Mouse (Mus musculus) megakaryocyte, embryonic 14.5 days (primary cell): ENCODE results near the gene Baz2a. TPM values are rescaled to one million over a fixed set of nuclear protein-coding genes. Genes with fewer than 3 reads are reported as not detected.

Source experiments
- H3K27me3 ChIP-seq: replicated peaks from 2 replicates; pipeline ENCODE3; 2012; ENCODE audit warnings: inconsistent platforms
- H3K36me3 ChIP-seq: replicated peaks from 2 replicates; pipeline ENCODE3; 2012; ENCODE audit warnings: low read length, inconsistent platforms, mixed read lengths
- H3K4me1 ChIP-seq: 2 replicates; pipeline ENCODE4 v1.6.1; 2012; ENCODE audit warnings: inconsistent platforms
- H3K4me3 ChIP-seq: replicated peaks from 2 replicates; pipeline ENCODE3; 2012; ENCODE audit warnings: moderate library complexity, mild to moderate bottlenecking, inconsistent platforms
- H3K9me3 ChIP-seq: 2 replicates; pipeline ENCODE4 v1.6.1; 2012; ENCODE audit warnings: inconsistent platforms
- FLI1 ChIP-seq: IDR thresholded peaks from 2 replicates; pipeline ENCODE4 v1.6.1; 2012; ENCODE audit warnings: low read length, inconsistent platforms, mixed read lengths
- GATA1 ChIP-seq: IDR thresholded peaks from 3 replicates; pipeline ENCODE4 v1.6.1; 2012; ENCODE audit warnings: mixed read lengths, low read length, inconsistent platforms, borderline replicate concordance
- polyA plus RNA-seq: library from polyadenylated mRNA; stranded (reverse); fragments of >175 nt; gene quantifications from 2 replicates; pipeline ENCODE4 v1.2.3, GENCODE M21; 2012; ENCODE audit warnings: low replicate concordance; ENCODE audit not compliant: insufficient read depth

The Baz2a gene
- polyA plus RNA-seq, 1 experiment = 16.7 TPM

DNA sequence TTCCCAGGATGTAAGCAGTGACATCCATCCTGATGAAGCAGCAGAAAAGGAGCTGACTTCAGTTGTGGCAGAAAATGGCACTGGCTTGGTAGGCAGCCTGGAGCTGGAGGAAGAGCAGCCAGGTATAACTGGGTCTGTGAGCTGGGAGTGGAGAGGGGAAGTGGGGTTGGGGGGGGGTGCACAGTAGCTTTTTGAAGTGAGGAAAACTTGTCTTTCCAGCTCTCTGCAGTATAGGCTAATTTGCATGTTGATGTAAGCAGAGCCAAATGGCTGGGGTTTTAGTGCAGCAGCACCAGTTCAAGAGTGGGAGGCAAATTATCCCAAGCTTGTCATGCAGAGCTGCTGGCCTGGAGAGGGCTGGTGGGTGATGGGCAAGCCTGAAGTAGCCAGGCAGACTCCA is 19.9 kb downstream of the Baz2a start:
- no peak for TF ChIP-seq FLI1
- TF ChIP-seq GATA1 = no peak
- no peak overlapping the region for H3K4me3 ChIP-seq
- H3K27me3 ChIP-seq = no peaks in the 10 kb centered on the region
- H3K9me3 ChIP-seq = no peaks in the 10 kb centered on the region
- peaks cover 20% of the 10 kb centered on the region for H3K4me1 ChIP-seq
- H3K36me3 ChIP-seq = peaks cover 97% of the 10 kb centered on the region

DNA sequence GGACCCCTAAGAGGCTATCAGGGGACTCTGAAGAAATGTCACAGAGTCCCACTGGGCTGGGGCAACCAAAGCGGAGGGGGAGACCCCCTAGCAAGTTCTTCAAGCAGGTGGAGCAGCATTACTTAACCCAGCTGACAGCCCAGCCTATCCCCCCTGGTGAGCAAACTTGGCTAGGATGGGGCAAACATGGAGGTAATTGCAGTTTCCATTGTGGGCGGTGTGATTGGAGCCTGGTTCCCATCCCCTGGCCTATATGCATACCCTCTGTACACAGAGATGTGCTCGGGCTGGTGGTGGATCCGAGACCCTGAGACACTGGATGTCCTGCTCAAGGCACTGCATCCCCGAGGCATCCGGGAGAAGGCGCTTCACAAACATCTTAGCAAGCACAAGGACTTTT is 32.5 kb downstream of the Baz2a start:
- Histone ChIP-seq H3K4me1 (peaks cover 3% of the 10 kb centered on the region; the same call in 1 of the 2 replicates), H3K36me3 (peaks cover 99% of the 10 kb centered on the region), H3K4me3 (no peak overlapping the region), H3K27me3 (no peaks in the 10 kb centered on the region), H3K9me3 (no peaks in the 10 kb centered on the region)
- TF ChIP-seq GATA1 = no peak
- TF ChIP-seq FLI1 = no peak

DNA sequence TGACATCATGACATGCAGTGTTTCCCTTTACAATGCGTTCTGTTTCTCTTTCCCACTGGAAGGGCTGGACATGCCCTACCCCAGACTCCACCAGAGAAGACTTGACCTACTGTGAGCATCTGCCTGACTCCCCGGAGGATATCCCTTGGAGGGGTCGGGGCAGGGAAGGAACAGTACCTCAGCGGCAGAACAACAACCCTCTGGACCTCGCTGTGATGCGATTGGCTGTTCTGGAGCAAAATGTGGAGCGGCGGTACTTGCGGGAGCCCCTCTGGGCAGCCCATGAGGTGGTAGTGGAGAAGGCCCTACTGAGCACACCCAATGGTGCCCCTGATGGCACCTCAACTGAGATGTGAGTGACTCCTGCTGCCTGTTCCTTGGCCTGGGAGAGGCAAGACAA is 33.5 kb downstream of the Baz2a start:
- Histone ChIP-seq H3K4me3 (no peak overlapping the region), H3K27me3 (no peaks in the 10 kb centered on the region), H3K36me3 (peaks cover 97% of the 10 kb centered on the region), H3K9me3 (no peaks in the 10 kb centered on the region), H3K4me1 (peaks cover 3% of the 10 kb centered on the region; the same call in 1 of the 2 replicates)
- no peak for TF ChIP-seq FLI1
- TF ChIP-seq GATA1 = no peak

DNA sequence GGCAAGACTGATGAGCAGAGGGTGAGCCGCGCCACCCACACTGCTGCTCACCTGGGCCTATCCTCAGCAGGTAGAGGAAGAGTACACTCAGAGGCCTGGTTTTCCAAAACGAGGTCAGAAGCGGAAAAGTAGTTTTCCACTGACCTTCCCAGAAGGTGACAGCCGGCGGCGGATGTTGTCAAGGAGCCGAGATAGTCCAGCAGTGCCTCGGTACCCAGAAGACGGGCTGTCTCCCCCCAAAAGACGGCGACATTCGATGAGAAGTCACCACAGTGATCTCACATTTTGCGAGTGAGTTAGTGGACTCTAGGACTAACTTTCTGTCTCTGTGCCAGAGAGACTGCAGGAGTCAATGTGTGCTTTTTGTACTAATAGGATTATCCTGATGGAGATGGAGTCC is 34.6 kb downstream of the Baz2a start:
- Histone ChIP-seq H3K36me3 (peaks cover 96% of the 10 kb centered on the region), H3K4me3 (no peak overlapping the region), H3K27me3 (no peaks in the 10 kb centered on the region), H3K9me3 (no peaks in the 10 kb centered on the region), H3K4me1 (peaks cover 3% of the 10 kb centered on the region; the same call in 1 of the 2 replicates)
- TF ChIP-seq FLI1 = no peak
- TF ChIP-seq GATA1 = no peak

DNA sequence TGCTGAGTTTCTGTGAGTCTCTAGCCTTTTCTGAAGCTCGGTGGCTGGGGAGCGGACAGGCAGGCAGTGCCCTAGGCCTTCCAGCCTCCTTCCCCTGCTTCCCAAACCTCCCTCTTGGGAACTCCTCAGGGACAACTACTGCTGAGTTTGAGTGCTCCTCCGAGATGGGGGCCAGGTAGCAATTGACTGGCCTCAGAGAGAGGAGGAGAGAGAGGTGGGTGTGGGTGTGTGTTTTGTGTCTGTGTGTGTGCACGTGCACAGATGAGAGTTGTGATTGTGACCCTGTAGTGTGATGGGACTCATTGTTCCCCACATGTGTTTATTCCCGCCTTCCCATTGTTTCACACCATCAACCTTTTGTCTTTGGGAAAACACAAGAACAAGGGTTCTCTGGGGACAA is 36.1 kb downstream of the Baz2a start:
- Histone ChIP-seq H3K9me3 (no peaks in the 10 kb centered on the region), H3K27me3 (no peaks in the 10 kb centered on the region), H3K4me1 (peaks cover 8% of the 10 kb centered on the region; the same call in 1 of the 2 replicates), H3K4me3 (no peak overlapping the region), H3K36me3 (peaks cover 95% of the 10 kb centered on the region)
- TF ChIP-seq FLI1 (no peak), GATA1 (no peak)

DNA sequence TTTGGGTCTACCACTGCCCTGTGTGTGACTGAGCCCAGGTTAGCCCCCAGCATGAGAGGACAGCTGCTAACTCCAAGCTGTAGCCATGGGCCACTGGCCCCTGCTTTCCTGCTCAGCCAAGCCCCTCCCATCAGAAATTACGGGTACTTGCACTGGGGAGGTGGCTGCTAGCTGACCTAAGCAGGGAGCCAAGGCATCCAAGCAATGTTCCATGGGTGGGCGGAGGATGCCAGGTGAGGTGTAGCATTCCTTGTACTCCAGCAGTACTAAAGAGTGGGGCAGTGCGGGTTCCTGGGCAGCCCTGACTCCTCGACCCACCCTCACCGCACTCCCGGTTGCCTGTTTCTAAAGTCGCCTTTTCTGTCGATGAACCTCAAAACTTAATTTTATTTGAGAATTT is 36.8 kb downstream of the Baz2a start:
- Histone ChIP-seq H3K9me3 (no peaks in the 10 kb centered on the region), H3K4me1 (peaks cover 8% of the 10 kb centered on the region; the same call in 1 of the 2 replicates), H3K27me3 (no peaks in the 10 kb centered on the region), H3K4me3 (no peak overlapping the region), H3K36me3 (peaks cover 93% of the 10 kb centered on the region)
- TF ChIP-seq FLI1 = no peak
- no peak for TF ChIP-seq GATA1

DNA sequence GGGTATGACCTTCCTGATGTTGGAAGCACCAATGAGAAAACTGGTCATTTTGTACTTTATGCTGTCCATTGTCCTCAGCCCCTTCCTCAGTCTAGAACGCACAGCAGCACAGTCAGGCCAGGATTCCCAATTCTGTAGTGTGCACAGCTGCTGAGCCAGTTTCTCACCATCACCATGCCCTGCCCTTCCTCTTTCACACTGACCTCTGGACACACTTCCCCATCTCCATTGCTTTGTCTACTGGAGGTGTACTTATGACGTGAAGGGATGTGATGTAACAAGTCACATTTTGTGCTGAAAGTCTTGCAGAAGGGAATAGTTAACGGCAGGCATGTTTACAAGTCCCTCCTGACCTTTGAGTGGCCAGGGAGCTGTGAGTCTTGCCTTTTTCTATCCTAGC is 39.9 kb downstream of the Baz2a start:
- no peak overlapping the region for H3K4me3 ChIP-seq
- H3K9me3 ChIP-seq = no peaks in the 10 kb centered on the region
- peaks cover 8% of the 10 kb centered on the region; the same call in 1 of the 2 replicates for H3K4me1 ChIP-seq
- TF ChIP-seq GATA1 = no peak
- no peak for TF ChIP-seq FLI1
- H3K27me3 ChIP-seq = no peaks in the 10 kb centered on the region
- H3K36me3 ChIP-seq = peaks cover 89% of the 10 kb centered on the region

DNA sequence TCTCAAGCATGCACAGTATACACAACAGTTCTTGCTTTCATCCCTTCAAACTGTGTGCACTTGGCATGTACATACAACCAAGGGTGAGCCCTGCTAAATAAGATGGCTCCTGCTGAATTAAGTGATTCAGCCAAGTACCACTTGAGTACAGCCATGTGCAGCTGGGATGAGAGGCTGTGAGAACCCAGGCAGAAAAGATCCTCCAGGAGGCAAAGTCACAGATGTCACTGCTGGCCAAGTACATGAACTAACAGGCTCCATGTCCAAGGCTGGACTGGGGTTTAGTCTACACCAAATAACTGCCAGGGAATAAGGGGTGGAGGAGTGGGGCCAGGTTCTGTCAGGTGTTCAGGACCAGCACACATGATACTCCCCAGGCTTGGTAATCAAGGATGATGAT is 40.4 kb downstream of the Baz2a start:
- H3K4me1 ChIP-seq = peaks cover 8% of the 10 kb centered on the region; the same call in 1 of the 2 replicates
- no peak for TF ChIP-seq GATA1
- no peak for TF ChIP-seq FLI1
- H3K36me3 ChIP-seq = peaks cover 84% of the 10 kb centered on the region
- no peak overlapping the region for H3K4me3 ChIP-seq
- no peaks in the 10 kb centered on the region for H3K27me3 ChIP-seq
- H3K9me3 ChIP-seq = no peaks in the 10 kb centered on the region

DNA sequence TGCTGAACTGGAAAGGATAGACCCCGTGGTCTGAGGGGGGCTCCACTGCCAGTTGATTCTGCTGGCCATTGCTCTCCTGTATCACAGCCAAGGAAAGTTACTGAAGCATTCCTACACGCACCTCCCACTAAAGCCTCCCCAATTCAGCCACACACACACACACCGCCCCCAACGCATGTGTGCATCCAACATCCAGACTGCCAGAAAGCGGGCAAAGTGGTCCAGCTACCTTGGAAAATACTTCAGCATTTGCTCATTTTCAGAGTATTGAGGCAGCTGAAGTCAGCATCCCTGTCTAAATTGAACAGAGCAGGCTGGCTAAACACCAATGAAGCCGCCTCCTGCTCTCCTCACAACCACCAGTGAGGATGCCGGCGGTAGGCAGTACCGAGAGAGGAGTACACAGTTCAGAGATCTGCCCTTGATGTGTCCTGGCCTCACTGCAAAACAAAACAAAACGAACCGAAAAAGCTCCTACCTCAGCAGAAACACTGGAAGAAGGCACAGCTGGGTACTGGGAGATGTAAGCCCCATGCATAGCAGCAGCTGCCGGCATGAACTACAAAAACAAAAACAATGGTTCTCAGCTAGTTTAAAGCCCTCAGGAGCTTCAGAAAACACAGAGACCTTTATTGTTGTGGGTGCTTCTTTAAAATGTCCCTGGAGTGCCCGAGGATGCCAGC is 42.4 kb downstream of the Baz2a start:
- H3K27me3 ChIP-seq = no peaks in the 10 kb centered on the region
- TF ChIP-seq FLI1 (no peak), GATA1 (no peak)
- H3K36me3 ChIP-seq = peaks cover 80% of the 10 kb centered on the region

DNA sequence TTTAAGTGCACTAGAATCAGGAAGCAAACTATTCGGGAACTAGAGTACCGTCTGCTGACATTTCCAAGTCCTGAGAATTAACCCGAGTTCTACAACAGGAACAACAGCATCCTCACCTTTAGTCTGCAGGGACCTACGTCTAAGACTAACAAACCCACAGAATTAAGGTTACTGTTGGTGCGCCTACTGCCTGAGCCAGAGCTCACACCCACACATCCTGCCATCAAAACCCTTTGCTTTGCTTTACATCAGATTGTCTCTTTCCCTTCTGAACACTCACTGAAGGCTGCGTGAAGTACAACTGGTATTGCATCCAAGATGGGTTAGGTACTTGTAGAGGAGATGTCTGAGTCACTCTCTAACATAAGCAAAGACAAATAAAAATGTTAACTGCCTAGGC is 44.0 kb downstream of the Baz2a start:
- TF ChIP-seq GATA1 (no peak), FLI1 (no peak)
- Histone ChIP-seq H3K27me3 (no peaks in the 10 kb centered on the region), H3K4me3 (no peak overlapping the region), H3K9me3 (no peaks in the 10 kb centered on the region), H3K4me1 (0 out of 2 replicates have a peak, but pooled peaks cover 5% of the 10 kb centered on the region), H3K36me3 (peaks cover 79% of the 10 kb centered on the region)

More for the DNA sequence above, 42.4 kb downstream of the Baz2a start:
- H3K4me3 ChIP-seq = no peak overlapping the region
- H3K9me3 ChIP-seq = no peaks in the 10 kb centered on the region
- H3K4me1 ChIP-seq = 0 out of 2 replicates have a peak, but pooled peaks cover 5% of the 10 kb centered on the region
